Mouse (Mus musculus): Measurements from ENCODE around the gene Iqca. TPM values are rescaled to one million over a fixed set of nuclear protein-coding genes. Genes with fewer than 3 reads are reported as not detected.

The Iqca gene
- polyA plus RNA-seq, 1 experiment, result not detected

- Histone ChIP-seq H3K27me3 (ENCODE audit: control insufficient read depth, insufficient read depth, low read length) (no peaks in the 10 kb centered on the region), H3K4me1 (ENCODE audit: control insufficient read depth, insufficient read depth, insufficient read length) (no peaks in the 10 kb centered on the region), H3K27ac (ENCODE audit: insufficient read depth, low read length) (no peak overlapping the region), H3K36me3 (ENCODE audit: control insufficient read depth, insufficient read depth, low read length) (no peaks in the 10 kb centered on the region), H3K4me3 (ENCODE audit: extremely low read depth, insufficient read depth, insufficient read length) (no peak overlapping the region)
- TF ChIP-seq POLR2A (IDR thresholded peaks at IDR 0.05; ENCODE audit: low read depth, low read length) (no peak), CTCF (IDR thresholded peaks at IDR 0.05; ENCODE audit: extremely low read depth, insufficient read depth, insufficient read length, insufficient replicate concordance) (no peak)
- DNase-seq (ENCODE audit: low read depth in 1 of 2, low spot score in 2 of 2), result no peak
- 81% methylated on average over 10 of the region's 10 CpGs for WGBS
These were observed 52.6 kb downstream of the Iqca start for GRCm38 (mm10) chr1:90100360-90101232.

GRCm38 (mm10) chr1:90092816-90093493 lies 60.2 kb downstream of the Iqca start:
- TF ChIP-seq POLR2A (IDR thresholded peaks at IDR 0.05; ENCODE audit: low read depth, low read length) (no peak), CTCF (IDR thresholded peaks at IDR 0.05; ENCODE audit: extremely low read depth, insufficient read depth, insufficient read length, insufficient replicate concordance) (no peak)
- no peak overlapping the region for H3K27ac ChIP-seq (ENCODE audit: insufficient read depth, low read length)
- H3K4me1 ChIP-seq (ENCODE audit: control insufficient read depth, insufficient read depth, insufficient read length), result no peaks in the 10 kb centered on the region
- H3K4me3 ChIP-seq (ENCODE audit: extremely low read depth, insufficient read depth, insufficient read length), result no peak overlapping the region
- 81% methylated on average over 10 of the region's 10 CpGs for WGBS
- DNase-seq (ENCODE audit: low read depth in 1 of 2, low spot score in 2 of 2), result no peak
- H3K27me3 ChIP-seq (ENCODE audit: control insufficient read depth, insufficient read depth, low read length), result no peaks in the 10 kb centered on the region
- H3K36me3 ChIP-seq (ENCODE audit: control insufficient read depth, insufficient read depth, low read length), result no peaks in the 10 kb centered on the region

GRCm38 (mm10) chr1:90088192-90088990 lies 64.8 kb downstream of the Iqca start:
- no peaks in the 10 kb centered on the region for H3K27me3 ChIP-seq (ENCODE audit: control insufficient read depth, insufficient read depth, low read length)
- no peaks in the 10 kb centered on the region for H3K36me3 ChIP-seq (ENCODE audit: control insufficient read depth, insufficient read depth, low read length)
- H3K27ac ChIP-seq (ENCODE audit: insufficient read depth, low read length), result no peak overlapping the region
- DNase-seq (ENCODE audit: low read depth in 1 of 2, low spot score in 2 of 2), result no peak
- H3K4me3 ChIP-seq (ENCODE audit: extremely low read depth, insufficient read depth, insufficient read length), result no peak overlapping the region
- WGBS, result 84% methylated on average over 6 of the region's 6 CpGs
- H3K4me1 ChIP-seq (ENCODE audit: control insufficient read depth, insufficient read depth, insufficient read length), result no peaks in the 10 kb centered on the region
- no peak for TF ChIP-seq POLR2A (IDR thresholded peaks at IDR 0.05; ENCODE audit: low read depth, low read length)
- TF ChIP-seq CTCF (IDR thresholded peaks at IDR 0.05; ENCODE audit: extremely low read depth, insufficient read depth, insufficient read length, insufficient replicate concordance), result no peak

- H3K27me3 ChIP-seq (ENCODE audit: control insufficient read depth, insufficient read depth, low read length), result no peaks in the 10 kb centered on the region
- no peaks in the 10 kb centered on the region for H3K4me1 ChIP-seq (ENCODE audit: control insufficient read depth, insufficient read depth, insufficient read length)
- WGBS, result 93% methylated on average over 10 of the region's 10 CpGs
- no peak overlapping the region for H3K27ac ChIP-seq (ENCODE audit: insufficient read depth, low read length)
- TF ChIP-seq CTCF (IDR thresholded peaks at IDR 0.05; ENCODE audit: extremely low read depth, insufficient read depth, insufficient read length, insufficient replicate concordance), result no peak
- TF ChIP-seq POLR2A (IDR thresholded peaks at IDR 0.05; ENCODE audit: low read depth, low read length), result no peak
- no peaks in the 10 kb centered on the region for H3K36me3 ChIP-seq (ENCODE audit: control insufficient read depth, insufficient read depth, low read length)
- no peak for DNase-seq (ENCODE audit: low read depth in 1 of 2, low spot score in 2 of 2)
- no peak overlapping the region for H3K4me3 ChIP-seq (ENCODE audit: extremely low read depth, insufficient read depth, insufficient read length)
These were observed 66.7 kb downstream of the Iqca start for GRCm38 (mm10) chr1:90086461-90086860.

- Histone ChIP-seq H3K4me3 (ENCODE audit: extremely low read depth, insufficient read depth, insufficient read length) (no peak overlapping the region), H3K4me1 (ENCODE audit: control insufficient read depth, insufficient read depth, insufficient read length) (no peaks in the 10 kb centered on the region), H3K27ac (ENCODE audit: insufficient read depth, low read length) (no peak overlapping the region), H3K27me3 (ENCODE audit: control insufficient read depth, insufficient read depth, low read length) (no peaks in the 10 kb centered on the region), H3K36me3 (ENCODE audit: control insufficient read depth, insufficient read depth, low read length) (no peaks in the 10 kb centered on the region)
- 80% methylated on average over 6 of the region's 6 CpGs for WGBS
- TF ChIP-seq CTCF (IDR thresholded peaks at IDR 0.05; ENCODE audit: extremely low read depth, insufficient read depth, insufficient read length, insufficient replicate concordance) (no peak), POLR2A (IDR thresholded peaks at IDR 0.05; ENCODE audit: low read depth, low read length) (no peak)
- DNase-seq (ENCODE audit: low read depth in 1 of 2, low spot score in 2 of 2), result no peak
These were observed 67.6 kb downstream of the Iqca start for GRCm38 (mm10) chr1:90085526-90086157.

GRCm38 (mm10) chr1:90076291-90076690 lies 76.9 kb downstream of the Iqca start:
- no peaks in the 10 kb centered on the region for H3K27me3 ChIP-seq (ENCODE audit: control insufficient read depth, insufficient read depth, low read length)
- H3K27ac ChIP-seq (ENCODE audit: insufficient read depth, low read length), result no peak overlapping the region
- H3K4me3 ChIP-seq (ENCODE audit: extremely low read depth, insufficient read depth, insufficient read length), result no peak overlapping the region
- DNase-seq (ENCODE audit: low read depth in 1 of 2, low spot score in 2 of 2), result no peak
- H3K4me1 ChIP-seq (ENCODE audit: control insufficient read depth, insufficient read depth, insufficient read length), result no peaks in the 10 kb centered on the region
- H3K36me3 ChIP-seq (ENCODE audit: control insufficient read depth, insufficient read depth, low read length), result no peaks in the 10 kb centered on the region
- 84% methylated on average over 2 of the region's 2 CpGs for WGBS
- TF ChIP-seq CTCF (IDR thresholded peaks at IDR 0.05; ENCODE audit: extremely low read depth, insufficient read depth, insufficient read length, insufficient replicate concordance) (no peak), POLR2A (IDR thresholded peaks at IDR 0.05; ENCODE audit: low read depth, low read length) (no peak)
